Mouse (Mus musculus) erythroblast, embryonic 14.5 days (primary cell): ENCODE measurements around the gene Mybpc3. TPM values are rescaled to one million over a fixed set of nuclear protein-coding genes. Genes with fewer than 3 reads are reported as not detected.

Source experiments
- H3K27me3 ChIP-seq: 2 replicates; pipeline ENCODE4 v1.6.1; 2012; ENCODE audit warnings: inconsistent platforms; ENCODE audit not compliant: control insufficient read depth
- H3K36me3 ChIP-seq: 2 replicates; pipeline ENCODE4 v1.6.1; 2012; ENCODE audit warnings: mild to moderate bottlenecking, inconsistent platforms; ENCODE audit not compliant: control insufficient read depth
- H3K4me1 ChIP-seq: 2 replicates; pipeline ENCODE4 v1.6.1; 2012; ENCODE audit warnings: inconsistent platforms; ENCODE audit not compliant: control insufficient read depth
- H3K4me3 ChIP-seq: replicated peaks from 2 replicates; pipeline ENCODE3; 2012; ENCODE audit warnings: moderate library complexity, mild to moderate bottlenecking, inconsistent platforms
- H3K9me3 ChIP-seq: 2 replicates; pipeline ENCODE4 v1.6.1; 2012; ENCODE audit warnings: low read length, inconsistent platforms, mixed read lengths; ENCODE audit not compliant: control insufficient read depth
- GATA1 ChIP-seq: IDR thresholded peaks from 2 replicates; pipeline ENCODE4 v1.6.1; 2012; ENCODE audit warnings: low read length, inconsistent platforms, mixed read lengths
- TAL1 ChIP-seq: IDR thresholded peaks from 3 replicates; pipeline ENCODE4 v1.6.1; 2012; ENCODE audit warnings: low read length, inconsistent platforms, mixed read lengths
- polyA plus RNA-seq: library from polyadenylated mRNA; stranded (reverse); fragments of >175 nt; gene quantifications from 2 replicates; pipeline ENCODE4 v1.2.3, GENCODE M21; 2012

Mybpc3 gene
- polyA plus RNA-seq, 1 experiment, result not detected

DNA sequence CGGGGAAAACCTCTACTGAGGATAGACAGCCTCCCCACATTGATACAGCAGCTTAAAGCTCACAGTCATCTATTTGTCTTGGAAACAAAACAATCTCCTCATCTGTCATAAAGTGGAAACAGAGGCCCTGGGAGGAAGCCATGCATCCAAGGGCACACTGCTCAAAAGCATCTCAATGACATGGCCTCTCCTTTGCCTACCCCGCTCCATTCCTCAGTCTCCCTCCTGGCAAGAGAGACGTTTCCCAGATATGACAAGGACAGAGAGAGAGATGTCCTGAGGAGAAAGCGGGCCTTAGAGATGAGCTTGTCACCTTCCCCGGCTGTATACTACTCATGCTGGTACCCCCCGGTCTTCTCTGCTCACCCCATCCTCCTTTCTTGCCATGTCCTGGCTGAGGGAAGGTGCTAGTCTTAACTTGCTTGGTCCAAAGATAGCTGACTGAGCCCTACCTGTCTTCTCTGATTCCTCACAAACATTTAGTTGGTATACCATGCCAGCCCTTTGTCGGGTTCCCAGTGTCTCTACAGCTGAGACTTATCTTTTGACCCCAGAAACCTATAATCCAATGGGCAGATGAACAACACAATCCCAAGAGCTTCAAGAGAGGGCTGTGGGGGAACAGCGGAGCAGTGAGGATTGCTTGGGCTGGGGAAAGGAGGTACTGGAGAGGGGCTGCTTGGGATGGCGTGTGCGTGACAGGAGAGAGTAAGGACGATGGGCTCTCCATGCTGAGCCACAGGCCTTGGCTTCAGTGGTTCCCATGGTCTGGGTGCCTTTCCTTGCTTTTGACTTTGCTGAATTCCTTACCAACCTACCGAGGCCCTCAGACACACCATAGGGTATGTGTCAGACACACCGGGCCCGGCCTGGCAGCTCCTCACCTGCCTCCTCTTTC, 32.2 kb upstream of the Mybpc3 start:
- Histone ChIP-seq H3K27me3 (no peaks in the 10 kb centered on the region), H3K4me3 (no peak overlapping the region), H3K36me3 (no peaks in the 10 kb centered on the region), H3K4me1 (peaks cover 19% of the 10 kb centered on the region), H3K9me3 (no peaks in the 10 kb centered on the region)
- TF ChIP-seq TAL1 (no peak), GATA1 (no peak)

- TF ChIP-seq GATA1 (no peak), TAL1 (no peak)
- no peaks in the 10 kb centered on the region for H3K27me3 ChIP-seq
- no peaks in the 10 kb centered on the region for H3K9me3 ChIP-seq
- no peak overlapping the region for H3K4me3 ChIP-seq
- peaks cover 19% of the 10 kb centered on the region for H3K4me1 ChIP-seq
- H3K36me3 ChIP-seq, result no peaks in the 10 kb centered on the region
Measured at GRCm38 (mm10) chr2:91086392-91087237, 31.3 kb upstream of the Mybpc3 start.

GRCm38 (mm10) chr2:91087453-91087852, 30.5 kb upstream of the Mybpc3 start:
- H3K4me1 ChIP-seq, result peaks cover 18% of the 10 kb centered on the region
- no peaks in the 10 kb centered on the region for H3K36me3 ChIP-seq
- H3K9me3 ChIP-seq, result no peaks in the 10 kb centered on the region
- TF ChIP-seq TAL1, result no peak
- TF ChIP-seq GATA1, result no peak
- H3K4me3 ChIP-seq, result no peak overlapping the region
- H3K27me3 ChIP-seq, result no peaks in the 10 kb centered on the region

DNA sequence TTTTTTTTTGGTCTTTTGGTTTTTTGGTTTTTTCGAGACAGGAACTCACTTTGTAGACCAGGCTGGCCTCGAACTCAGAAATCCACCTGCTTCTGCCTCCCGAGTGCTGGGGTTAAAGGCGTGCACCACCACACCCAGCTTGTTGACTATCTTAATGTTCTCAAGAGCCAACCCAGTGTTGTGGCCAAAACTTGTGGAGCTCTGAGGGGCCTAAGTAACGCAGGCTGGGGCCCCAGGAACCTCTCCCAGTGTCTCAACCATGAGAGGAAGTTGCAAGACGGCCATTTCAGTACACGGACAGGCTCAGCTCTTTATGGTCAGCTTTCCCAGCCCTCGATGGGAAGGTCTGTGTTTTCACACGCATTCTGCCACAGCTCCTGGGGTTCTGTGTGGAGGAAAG, 29.0 kb upstream of the Mybpc3 start:
- no peak overlapping the region for H3K4me3 ChIP-seq
- peaks cover 11% of the 10 kb centered on the region for H3K4me1 ChIP-seq
- H3K9me3 ChIP-seq, result no peaks in the 10 kb centered on the region
- TF ChIP-seq GATA1, result no peak
- no peak for TF ChIP-seq TAL1
- no peaks in the 10 kb centered on the region for H3K27me3 ChIP-seq
- no peaks in the 10 kb centered on the region for H3K36me3 ChIP-seq

- TF ChIP-seq GATA1 (no peak), TAL1 (no peak)
- no peaks in the 10 kb centered on the region for H3K27me3 ChIP-seq
- no peaks in the 10 kb centered on the region for H3K36me3 ChIP-seq
- peaks cover 11% of the 10 kb centered on the region for H3K4me1 ChIP-seq
- H3K4me3 ChIP-seq, result no peak overlapping the region
- no peaks in the 10 kb centered on the region for H3K9me3 ChIP-seq
Measured at GRCm38 (mm10) chr2:91090208-91090607, 27.7 kb upstream of the Mybpc3 start.

DNA sequence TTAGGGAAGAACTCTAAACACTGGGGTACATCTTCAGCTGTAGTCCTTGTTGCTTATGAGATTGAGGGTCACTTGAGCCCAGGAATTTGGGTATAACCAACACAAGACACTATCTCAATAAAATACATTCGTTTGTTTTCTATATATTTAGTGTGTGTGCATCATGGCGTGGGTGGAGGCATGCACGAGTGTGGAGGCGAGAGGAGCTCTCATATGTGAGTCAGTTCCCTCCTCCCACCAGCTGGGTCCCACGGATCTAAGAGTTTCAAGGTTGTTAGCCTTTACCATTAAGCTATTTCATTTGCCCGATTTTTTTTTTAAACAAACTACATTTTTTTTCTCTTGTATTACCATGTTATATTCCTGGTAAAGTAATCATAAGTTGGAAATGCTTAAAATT, 27.1 kb upstream of the Mybpc3 start:
- H3K9me3 ChIP-seq, result no peaks in the 10 kb centered on the region
- H3K4me1 ChIP-seq, result peaks cover 11% of the 10 kb centered on the region
- H3K36me3 ChIP-seq, result no peaks in the 10 kb centered on the region
- no peaks in the 10 kb centered on the region; the same call in 1 of the 2 replicates for H3K27me3 ChIP-seq
- no peak for TF ChIP-seq TAL1
- no peak for TF ChIP-seq GATA1
- no peak overlapping the region for H3K4me3 ChIP-seq

GRCm38 (mm10) chr2:91096524-91096923, 21.4 kb upstream of the Mybpc3 start:
- no peak for TF ChIP-seq TAL1
- no peak for TF ChIP-seq GATA1
- Histone ChIP-seq H3K4me3 (peak overlapping the region; percentile 19), H3K9me3 (no peaks in the 10 kb centered on the region), H3K27me3 (peaks cover 8% of the 10 kb centered on the region), H3K4me1 (peaks cover 29% of the 10 kb centered on the region), H3K36me3 (no peaks in the 10 kb centered on the region)

GRCm38 (mm10) chr2:91097015-91097414, 20.9 kb upstream of the Mybpc3 start:
- H3K9me3 ChIP-seq, result no peaks in the 10 kb centered on the region
- peaks cover 8% of the 10 kb centered on the region for H3K27me3 ChIP-seq
- TF ChIP-seq GATA1 (no peak), TAL1 (no peak)
- peaks cover 31% of the 10 kb centered on the region for H3K4me1 ChIP-seq
- H3K36me3 ChIP-seq, result no peaks in the 10 kb centered on the region
- peak overlapping the region; percentile 19 for H3K4me3 ChIP-seq

DNA sequence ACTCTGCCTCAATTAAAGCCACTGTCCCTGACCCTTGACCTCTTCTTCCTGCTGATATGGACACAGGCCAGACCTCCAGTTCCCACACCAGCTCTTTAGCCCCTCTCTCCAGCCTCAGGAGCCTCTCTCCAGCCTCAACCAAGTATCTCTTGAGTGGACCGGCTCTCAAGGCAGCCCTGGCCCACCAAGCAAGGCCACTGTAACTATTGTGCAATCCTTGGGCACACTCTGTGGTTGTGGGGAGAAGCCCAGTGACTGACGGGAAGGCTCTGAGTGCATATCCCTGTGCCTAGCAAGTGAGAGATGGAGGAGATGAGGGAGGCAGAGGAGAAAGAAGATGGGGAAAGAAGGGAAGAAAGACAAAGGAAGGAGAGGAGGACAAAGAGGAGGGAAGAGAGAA, 19.8 kb upstream of the Mybpc3 start:
- H3K4me3 ChIP-seq, result no peak overlapping the region
- peaks cover 31% of the 10 kb centered on the region for H3K4me1 ChIP-seq
- H3K9me3 ChIP-seq, result no peaks in the 10 kb centered on the region
- no peaks in the 10 kb centered on the region for H3K36me3 ChIP-seq
- TF ChIP-seq TAL1 (no peak), GATA1 (no peak)
- H3K27me3 ChIP-seq, result peaks cover 8% of the 10 kb centered on the region
